Mouse (Mus musculus) frontal cortex, postnatal 10 days (tissue): ENCODE results near the gene Anapc11.
"Not testable (repeated sequence)": the region's sequence is repeated elsewhere in the genome, so short reads cannot be mapped to it uniquely, and the experiment has no call there.

Experiments
- DNase-seq, 2 experiments: peaks; one replicate each; pipeline ENCODE4 v3.0.0; 2022; ENCODE audit warnings: low spot score in 2 of 2, mixed read lengths in 1 of 2

Anapc11 gene

DNA sequence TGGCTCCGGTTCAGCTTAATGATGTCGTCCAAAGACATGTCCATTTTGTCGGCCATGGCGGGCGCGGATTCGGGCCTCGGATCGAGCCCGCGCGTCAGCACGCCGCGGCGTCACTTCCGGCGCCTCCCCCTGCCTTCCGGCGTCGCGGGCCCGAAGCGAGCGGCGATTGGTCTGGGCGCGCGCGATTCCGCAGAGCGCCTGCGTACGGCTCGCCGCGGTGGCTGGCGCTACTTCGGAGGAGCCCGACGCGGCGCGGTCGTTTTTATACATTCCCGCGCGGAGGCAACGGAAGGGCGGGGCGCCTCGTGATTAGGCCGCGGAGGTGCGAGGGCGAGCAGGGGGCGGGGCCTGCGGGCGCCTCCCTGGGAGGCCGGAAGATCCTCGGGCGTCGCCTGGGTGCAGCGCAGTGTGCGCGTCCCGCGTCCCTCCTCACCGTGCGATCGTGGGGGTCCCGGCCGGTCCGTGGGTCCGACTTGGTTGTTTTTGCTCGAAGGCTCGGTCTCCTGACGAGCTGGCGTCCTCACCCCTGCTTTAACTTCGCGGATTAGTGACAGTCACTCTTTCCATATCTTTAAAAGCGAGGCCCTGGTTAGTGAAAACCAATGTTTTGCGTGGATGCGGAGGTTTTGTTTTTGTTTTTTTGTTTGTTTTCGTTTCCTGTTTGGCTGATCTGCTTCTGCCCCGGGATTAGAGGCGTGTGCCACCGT is at the start of gene Anapc11, which contains the start of gene Alyref:
Gene Anapc11 (plus strand): TSS at position 139 of the 707 bp plus-strand sequence.
Gene Alyref (minus strand): TSS at position 83 of the 707 bp plus-strand sequence.
- peak; percentile 85 to 91 for DNase-seq

DNA sequence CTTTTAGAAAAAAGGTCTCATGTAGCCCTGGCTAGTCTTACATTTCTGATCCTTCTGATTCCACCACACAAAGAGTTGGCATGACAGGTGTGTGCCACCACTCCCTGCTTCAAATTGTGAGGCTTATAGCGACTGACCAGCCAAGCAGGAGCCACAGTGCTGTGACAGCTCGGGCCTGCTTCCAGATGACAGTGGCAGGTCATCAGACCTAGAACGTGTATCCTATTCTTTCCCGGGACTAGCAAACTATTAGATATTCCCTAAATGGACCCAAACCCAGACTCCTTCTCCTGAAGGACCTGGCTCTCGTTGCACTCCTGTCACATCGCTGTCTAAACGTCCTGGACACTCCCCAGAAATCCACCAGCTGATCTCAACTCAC is 49.4 kb upstream of the Anapc11 start:
- no peak for DNase-seq

DNA sequence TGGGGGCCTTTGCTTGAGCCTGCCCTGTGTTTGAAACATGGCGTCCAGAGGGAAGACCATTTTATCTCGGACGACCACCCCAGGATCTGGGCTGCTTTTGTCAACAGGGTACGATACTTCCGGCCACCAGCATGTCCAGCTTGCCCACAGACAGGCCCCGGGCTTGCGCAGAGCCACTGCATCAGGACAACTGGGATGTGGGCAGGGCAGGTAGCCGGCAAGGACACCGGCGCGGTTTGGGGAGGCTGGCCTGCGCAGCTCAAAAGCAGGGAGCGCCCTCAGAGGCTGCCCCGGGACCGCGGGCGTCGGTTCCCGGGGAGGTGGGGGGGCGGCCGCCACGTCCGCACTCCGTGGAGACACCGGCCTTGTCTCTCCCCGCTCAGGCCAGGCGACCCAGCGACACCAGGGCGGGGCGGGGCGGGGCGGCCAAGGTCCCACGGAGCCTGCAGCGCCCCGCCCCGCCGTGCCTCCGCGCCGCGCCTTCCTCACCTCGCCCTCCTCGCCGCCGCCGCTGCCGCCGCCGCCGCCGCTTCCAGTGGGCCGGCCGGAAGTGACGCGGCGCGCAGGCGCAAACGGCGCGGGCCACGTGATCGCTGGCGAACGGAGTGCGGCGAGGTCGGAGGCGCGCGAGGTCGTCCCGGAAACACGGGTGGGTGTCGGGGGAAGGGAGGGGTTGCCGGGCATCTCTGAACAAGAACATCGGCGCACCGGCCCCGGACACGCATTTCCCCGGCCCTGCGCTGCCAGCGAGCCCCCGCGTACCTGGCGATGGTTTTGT is 48.9 kb upstream of the Anapc11 start, which contains the start of gene Mcrip1:
Gene Mcrip1 (minus strand): TSS at position 560 of the 778 bp plus-strand sequence.
- peak; percentile 84 to 92 for DNase-seq

DNA sequence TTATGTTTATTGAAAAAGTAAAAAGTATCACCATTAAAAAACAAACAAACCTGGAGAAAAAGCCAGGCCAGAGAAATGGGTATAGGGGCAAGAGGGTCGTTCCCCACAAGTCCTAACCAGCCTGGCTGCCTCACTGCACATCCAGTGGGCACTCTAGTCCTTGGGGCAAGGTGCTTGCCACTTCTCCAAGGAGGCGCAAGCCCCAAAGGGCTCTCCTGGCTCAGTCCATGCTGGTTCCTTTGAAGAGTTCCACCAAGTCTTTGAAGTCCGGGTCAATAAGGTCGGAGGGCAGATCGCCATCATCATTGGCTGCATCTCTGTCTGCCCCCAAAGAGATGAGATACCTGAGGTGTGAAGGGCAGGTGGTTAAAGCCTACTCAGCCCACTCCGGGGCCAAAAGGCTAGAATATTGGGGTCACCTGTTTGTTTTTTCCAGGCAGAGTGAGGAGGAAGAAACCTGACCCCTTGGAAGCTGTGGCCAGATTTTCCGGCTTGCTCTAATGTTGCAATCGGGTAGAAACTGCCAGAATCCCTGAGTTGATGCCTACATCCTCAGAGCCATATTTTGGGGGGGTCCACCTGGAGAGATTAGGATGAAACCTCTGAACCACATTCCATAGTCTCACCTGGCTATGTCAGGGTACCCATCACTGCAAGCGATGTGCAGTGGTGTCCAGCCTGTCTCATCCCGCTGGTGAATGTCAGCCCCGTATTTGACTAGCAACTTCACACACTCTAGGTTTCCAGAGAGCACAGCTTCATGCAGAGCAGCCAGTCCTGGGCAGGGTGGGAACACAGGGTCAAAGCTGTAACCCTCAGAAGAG is 48.0 kb upstream of the Anapc11 start:
- no peak for DNase-seq

DNA sequence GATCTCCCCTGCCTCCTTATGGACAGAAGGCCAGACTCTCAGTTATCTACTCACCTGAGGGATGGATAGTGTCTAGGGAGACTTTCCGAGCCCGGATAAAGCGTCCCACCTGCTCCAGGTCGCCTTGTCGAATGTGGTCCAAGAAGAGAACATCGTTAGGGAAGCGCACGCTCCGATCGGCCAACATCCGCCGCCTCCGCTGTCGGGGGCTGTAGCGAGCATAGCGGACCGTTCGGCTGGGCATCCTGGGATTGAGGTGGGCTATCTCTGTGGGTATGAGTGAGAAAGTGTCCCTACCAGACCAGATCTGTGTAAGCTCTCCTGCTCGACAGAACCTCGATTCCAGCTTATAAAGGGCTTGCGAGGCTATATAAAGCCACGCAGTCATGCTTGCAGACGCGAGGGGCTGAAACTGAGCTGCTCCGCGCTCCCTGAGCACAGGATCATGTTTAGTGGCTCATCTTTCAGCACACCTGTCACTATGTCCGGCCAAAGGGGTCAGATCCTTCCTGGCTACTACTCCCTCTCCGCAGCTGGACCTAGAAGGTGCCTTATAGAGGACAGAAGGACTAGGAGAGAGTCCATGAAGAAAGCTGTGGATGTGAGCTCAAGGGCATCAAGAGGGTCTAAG is 47.3 kb upstream of the Anapc11 start, which contains the start of gene Ppp1r27:
Gene Ppp1r27 (minus strand): TSS at position 323 of the 631 bp plus-strand sequence.
- DNase-seq: no peak

DNA sequence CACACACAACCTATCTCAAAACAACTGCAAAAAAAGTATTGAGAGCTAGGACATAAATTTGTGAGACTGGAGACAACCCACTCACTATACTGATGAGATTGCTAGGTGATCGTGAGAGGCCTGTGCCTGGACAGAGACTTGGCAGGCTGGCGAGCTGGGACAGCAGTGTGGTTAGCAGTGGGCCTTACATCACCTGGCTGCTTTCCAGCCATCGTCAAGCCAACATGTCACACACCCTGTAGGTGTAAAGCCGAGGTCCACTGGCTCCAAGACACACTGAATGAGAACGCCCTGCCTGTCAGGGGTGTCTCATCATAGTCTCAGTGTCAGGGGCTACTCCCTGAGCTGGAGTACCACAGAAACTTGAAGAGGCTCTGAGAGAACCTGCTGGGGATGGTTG is 45.5 kb upstream of the Anapc11 start:
- DNase-seq: no peak

DNA sequence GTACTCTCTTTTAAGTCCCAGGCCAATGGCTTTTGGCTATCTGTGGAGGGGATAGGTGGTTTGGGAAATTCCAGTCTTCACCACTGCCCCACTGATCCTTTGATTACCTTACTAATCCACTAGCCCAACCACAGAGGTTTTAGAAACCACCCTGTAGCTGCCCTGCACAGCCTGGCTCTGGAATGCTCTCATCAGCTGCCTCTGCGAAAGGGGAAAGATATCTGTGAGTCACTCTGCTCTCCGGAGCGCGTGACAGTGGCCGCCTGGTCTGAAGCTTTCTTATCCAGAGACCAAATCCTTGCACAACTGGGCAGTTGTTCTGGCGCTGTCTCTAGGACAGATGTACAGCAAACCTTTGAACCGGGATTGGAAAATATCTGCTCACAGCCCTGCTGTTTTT is 43.4 kb upstream of the Anapc11 start:
- no peak for DNase-seq

DNA sequence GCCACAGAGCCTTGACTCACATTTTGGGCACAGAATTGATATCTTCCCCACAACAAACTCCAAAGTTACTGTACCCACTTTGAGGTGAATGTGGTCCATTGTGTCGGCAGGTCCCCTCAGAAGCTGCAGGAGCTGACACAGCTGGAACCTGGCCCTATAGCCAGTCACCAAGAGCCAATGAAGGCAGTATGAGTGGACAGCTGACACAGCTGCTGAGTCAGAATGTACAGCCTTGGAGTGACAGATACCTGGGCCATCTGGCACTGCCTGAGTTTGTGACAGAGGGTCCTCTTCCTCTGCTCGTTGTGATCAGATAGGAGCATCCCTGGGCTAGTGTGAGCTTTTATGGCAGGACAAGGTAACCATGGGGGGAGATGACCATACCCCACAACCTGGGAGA is 43.0 kb upstream of the Anapc11 start:
- no peak for DNase-seq

DNA sequence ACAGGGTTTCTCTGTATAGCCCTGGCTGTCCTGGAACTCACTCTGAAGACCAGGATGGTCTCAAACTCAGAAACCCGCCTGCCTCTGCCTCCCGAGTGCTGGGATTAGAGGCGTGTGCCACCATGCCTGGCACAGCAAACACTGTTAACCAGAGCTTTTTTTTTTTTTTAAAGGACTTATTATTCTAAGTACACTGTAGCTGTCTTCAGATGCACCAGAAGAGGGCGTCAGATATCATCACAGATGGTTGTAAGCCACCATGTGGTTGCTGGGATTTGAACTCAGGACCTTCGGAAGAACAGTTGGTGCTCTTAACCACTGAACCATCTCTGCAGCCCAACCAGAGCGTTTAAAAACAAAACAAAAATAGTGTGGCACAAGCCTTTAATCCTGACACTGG is 39.4 kb upstream of the Anapc11 start:
- not testable (repeated sequence) for DNase-seq

DNA sequence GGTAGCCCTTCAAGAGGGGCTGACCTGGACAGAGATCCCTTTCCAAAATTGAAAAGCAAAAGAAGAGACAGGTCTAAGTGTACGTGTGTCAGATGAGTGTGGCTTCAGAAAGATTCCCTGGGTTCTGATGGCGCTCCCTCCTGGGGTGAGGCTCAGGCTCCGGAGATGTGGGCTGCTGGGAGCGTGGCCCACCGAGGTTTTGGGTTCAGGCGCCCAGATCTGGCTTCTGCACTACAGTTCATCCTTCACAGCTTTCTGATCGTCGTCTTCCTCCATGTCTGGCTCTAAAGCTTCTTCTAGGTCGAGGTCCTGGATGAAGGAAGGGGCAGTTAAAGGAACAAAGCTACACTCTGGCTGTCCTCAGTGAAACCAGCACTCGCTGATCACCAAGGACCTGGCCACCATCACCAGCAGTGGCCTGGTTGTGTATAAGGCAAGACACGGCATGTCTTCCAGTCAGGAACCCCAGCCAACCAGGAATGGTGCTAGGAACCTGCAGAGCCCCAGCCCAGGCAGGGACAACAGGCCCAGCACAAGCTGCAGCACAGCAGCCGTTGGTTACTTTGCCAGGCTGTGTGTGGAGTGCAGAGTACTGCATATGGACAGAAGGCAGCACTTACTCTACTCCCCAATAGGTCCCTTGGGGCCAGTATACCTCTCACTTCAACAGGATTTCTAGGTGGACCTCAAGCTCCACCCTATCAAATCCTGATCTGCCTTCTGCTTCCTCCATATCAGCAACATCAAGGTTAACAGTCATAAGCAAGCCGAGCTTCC is 37.1 kb upstream of the Anapc11 start:
- no peak for DNase-seq

DNA sequence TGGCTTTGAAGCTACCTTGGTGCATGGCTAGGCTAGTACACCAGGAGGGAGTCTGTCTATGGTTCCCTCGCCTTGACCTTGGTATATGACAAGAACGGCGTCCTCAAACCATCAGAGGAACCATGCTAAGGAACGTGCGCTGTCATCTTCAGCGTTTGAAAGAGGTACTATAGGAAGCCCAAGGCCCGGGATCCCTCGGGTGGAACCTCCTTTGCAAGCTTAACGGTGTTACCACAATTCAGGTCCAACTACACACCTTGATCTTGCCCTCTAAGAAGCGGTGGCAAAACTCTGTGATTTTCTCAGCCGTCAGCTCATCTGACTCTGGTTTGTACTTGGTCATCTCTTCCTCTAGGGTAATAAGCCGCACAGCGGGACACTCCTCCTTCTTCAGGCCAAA is 35.3 kb upstream of the Anapc11 start:
- DNase-seq: no peak

DNA sequence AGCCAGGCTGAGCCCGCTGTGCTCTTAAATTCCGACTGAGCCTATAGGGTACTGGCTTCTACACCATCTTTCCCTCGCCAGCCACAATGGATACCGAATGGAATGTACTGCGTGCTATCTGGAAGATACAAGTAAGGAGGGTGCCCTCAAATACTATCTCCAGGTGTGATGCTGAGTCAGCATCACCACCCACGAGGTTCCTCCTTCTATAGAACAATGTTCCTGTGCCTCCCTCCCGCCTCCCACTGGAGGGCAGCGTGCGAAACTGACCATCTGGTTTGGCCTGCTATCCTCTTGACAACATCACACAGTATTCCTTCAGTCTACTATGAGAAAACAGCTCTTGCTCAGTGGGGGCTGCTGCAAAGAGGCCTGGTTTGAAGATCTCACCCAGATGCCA is 33.1 kb upstream of the Anapc11 start:
- no peak for DNase-seq

DNA sequence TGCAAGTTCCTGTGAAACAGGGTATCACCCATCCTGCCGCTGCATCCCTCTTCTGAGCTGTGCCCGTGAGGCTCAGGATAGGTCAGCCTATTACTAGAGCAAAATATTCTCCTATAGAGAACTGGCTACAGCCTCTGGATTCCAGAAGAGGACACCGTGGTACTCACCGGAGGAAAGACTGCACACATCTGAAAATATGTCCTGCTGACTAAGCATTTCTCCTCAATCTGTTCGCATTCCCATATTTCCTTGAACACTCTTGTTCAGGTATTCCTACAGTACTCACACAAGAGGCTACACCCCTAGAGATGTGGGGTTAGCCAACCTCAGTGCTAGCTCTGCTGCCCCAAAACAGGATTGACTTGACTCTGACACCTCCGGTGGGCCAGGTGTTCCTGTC is 29.9 kb upstream of the Anapc11 start:
- DNase-seq: no peak

DNA sequence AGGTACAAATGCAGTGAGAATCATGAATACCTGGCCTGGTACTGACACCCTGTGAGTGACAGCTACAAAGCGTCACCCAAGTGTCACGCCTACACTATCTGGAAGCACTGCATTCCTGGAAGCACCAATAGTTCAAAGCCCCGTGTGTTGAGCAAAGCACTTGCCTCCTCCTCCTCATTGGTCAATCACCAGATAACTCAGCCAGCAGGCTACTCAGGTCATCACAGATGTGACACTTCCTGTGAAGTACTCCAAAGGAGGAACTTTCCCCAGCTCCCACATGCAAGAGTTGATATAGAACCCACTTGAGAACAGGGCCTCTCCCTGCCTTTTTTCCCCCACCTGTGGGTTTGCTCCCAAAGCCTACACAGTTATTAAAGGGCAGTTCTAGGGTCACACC is 27.1 kb upstream of the Anapc11 start:
- DNase-seq: no peak

DNA sequence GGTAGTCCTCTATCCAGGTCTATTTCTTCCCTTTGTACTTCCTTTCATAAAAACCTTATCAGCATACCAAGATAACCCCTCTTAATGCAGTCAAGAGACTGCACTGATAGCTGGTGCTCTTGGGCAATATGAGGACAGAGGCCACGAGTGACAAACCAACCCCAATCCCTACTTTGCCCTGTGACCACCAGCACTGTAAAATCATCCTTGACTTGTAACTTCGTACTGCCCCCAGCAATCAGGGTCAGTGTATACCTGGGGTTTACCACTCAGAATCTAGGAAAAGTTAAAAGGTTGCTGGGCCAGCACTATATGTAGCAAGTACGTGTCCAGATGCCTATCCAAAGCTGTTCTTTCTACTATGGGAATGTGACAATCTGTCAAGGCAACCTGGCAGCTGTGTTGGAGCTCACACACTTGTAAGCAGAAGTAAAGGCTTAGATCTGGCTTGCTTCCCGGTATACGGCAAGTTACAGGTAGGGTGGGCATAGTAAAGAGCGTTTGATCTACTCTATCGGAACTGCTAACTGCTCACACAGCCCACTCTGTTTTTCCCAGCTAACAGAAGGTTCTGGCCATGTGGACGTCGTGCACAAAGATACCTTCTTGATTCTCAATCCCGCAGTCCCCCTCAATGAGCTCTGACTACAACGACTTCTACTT is 26.3 kb upstream of the Anapc11 start:
- no peak for DNase-seq

DNA sequence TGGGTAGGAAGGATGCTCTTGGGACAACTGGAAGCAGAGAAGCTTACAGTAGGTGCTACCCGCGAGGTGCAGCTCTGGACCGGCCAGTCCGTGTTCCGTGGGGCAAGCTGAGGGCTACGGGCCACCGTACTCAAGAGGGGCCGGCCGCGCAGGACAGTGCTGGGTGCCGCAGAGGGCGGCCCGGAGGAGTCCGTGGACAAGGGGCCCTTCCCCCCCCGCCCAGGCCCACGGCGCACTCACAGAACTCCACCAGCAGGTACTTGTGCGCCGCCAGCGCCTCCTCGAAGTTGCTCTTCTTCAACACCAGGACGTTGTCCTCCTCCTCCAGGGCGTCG is 25.8 kb upstream of the Anapc11 start:
- no peak for DNase-seq

DNA sequence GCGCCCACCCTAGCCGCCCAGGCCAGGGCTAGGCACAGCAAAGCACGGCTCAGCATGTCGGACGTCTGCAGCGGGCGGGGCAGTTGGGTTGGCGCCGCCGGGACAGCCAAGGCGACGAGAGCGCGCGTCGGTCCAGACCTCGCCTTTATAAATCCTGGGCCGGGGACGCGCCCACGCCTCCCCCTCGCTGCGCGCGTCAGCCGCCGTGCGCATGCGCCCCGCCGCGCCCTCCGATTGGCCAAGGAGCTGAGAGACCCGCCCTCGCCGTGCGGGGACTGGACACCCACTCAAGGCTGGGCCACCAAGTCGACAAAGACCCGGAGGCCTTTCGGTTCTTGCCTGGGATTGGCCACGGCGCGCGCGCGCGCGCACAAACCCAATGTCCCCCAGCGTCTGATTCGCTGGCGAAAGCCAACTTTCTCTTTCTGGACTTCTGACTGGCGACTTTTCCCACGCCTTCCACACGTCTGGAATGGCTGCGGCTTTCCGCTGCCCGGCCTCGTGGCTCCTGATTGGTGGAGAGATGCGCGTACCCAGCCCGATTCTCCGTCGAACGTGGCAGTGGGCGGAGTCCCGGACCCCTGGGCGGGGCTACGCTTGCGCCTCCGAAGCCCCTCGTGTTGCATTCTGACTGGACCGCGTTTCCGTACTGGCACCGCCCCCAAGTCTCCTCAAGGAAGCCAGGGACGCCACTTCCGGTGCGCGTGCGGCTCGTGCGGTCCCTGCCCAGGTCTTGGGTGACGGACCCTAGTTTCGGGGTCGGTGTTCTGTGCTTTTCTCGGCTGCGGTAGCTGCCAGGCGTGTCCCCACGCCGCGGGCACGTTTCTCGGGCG is 25.3 kb upstream of the Anapc11 start, which contains the start of gene P4hb:
Gene P4hb (minus strand): TSS at position 502 of the 833 bp plus-strand sequence.
- peak; percentile 100 for DNase-seq

DNA sequence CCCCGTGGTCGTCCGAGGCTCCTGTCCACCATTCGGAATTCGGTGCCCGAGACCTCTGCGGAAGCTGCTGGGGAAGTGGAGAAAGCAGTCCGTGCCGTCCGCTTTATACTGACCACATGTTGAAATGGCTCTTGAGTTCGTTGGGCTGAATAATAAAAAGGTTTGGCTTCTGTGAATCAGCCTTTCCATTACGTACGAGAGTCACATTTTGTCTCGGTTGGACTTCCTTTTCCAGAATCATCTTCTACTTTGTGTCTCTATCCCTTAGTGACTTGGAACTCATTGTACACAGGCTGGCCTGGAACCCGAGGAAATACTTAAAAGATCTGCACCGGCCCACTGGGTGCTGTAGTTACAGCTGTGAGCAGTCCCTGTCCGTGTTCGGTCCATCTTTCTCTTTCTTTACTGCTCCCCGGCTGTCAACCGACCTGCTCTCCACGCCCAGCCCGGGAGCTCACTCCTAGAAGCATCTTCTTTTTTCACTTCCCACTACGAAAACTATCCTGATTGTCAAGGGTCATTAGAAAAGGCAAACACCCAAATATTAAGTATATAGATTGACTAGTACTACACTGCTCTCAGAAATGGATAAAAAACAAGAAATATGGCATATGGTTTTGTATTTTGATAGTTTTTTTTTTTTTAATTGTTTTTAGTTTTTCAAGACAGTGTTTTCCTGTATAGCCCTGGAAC is 24.5 kb upstream of the Anapc11 start:
- no peak for DNase-seq

DNA sequence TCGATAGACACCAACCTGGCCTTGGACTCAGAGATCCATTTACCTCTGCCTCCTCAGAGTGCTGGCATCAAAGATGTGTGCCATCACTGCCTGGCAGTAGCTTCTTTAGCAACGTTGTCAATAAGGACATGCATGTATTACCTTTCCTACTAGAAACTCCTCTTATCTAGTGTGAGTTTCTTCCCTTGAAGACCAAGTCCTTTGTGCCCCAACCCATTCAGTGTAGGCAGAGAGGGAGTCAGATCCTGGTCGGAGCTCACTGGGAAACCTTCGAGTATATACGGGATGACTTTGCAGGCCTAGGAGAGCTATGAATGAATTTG is 24.0 kb upstream of the Anapc11 start:
- DNase-seq: no peak
